Mouse (Mus musculus) heart, adult 2 months (tissue): Measurements from ENCODE around the gene Cdc42. TPM values are rescaled to one million over a fixed set of nuclear protein-coding genes. Genes with fewer than 3 reads are reported as not detected.

ENCODE experiments used
- DNase-seq, 2 experiments: peaks; one replicate each; pipeline ENCODE4 v3.0.0; 2021
- H3K27ac ChIP-seq: fragments of 200-600 bp; 2 replicates; pipeline ENCODE4 v1.8.1; 2022
- H3K27me3 ChIP-seq: fragments of 200-500 bp; 2 replicates; pipeline ENCODE4 v1.6.1; 2012; ENCODE audit warnings: mild to moderate bottlenecking, low read length, inconsistent platforms, mixed read lengths; ENCODE audit not compliant: control insufficient read depth, insufficient read depth
- H3K36me3 ChIP-seq: fragments of 200-500 bp; 2 replicates; pipeline ENCODE4 v1.6.1; 2012; ENCODE audit warnings: low read length, inconsistent platforms; ENCODE audit not compliant: control insufficient read depth, insufficient read depth
- H3K4me1 ChIP-seq: fragments of 200-500 bp; 2 replicates; pipeline ENCODE4 v1.6.1; 2011; ENCODE audit warnings: low read length; ENCODE audit not compliant: control insufficient read depth, insufficient read depth
- H3K4me3 ChIP-seq: fragments of 200-600 bp; 2 replicates; pipeline ENCODE4 v1.8.1; 2022
- H3K79me2 ChIP-seq: fragments of 200-500 bp; replicated peaks from 2 replicates; pipeline ENCODE4 v1.6.1; 2012; ENCODE audit warnings: mild to moderate bottlenecking, inconsistent platforms, low read length, moderate library complexity, mixed read lengths; ENCODE audit not compliant: control insufficient read depth, insufficient read depth
- H3K9ac ChIP-seq: fragments of 200-500 bp; 2 replicates; pipeline ENCODE4 v1.6.1; 2012; ENCODE audit warnings: low read depth, mild to moderate bottlenecking, control low read depth, inconsistent platforms, low read length, mixed read lengths
- CTCF ChIP-seq: fragments of 200-600 bp; IDR thresholded peaks from 2 replicates; pipeline ENCODE4 v1.8.1; 2022; ENCODE audit warnings: antibody characterized with exemption, mild to moderate bottlenecking, moderate library complexity
- EP300 ChIP-seq: fragments of 200-500 bp; IDR thresholded peaks from 2 replicates; pipeline ENCODE4 v1.6.1; 2011; ENCODE audit warnings: low read depth, low read length, control low read depth; ENCODE audit not compliant: insufficient read depth
- POLR2A ChIP-seq: fragments of 200-500 bp; IDR thresholded peaks from 2 replicates; pipeline ENCODE4 v1.6.1; 2011; ENCODE audit warnings: mild to moderate bottlenecking, low read depth, low read length, control low read depth; ENCODE audit not compliant: insufficient read depth
- WGBS: fragments of 180-500 bp; shearing (Covaris S2); methylation state at CpG from one replicate; pipeline ENCODE4 v1.1.7; 2018; 5-methylcytosine and 5-hydroxymethylcytosine counted together
- intact Hi-C: fragments of 180-260 bp; cut with DNase I; formaldehyde crosslinking; loops from one replicate; pipeline ENCODE4 v1.15.1; 2025
- polyA plus RNA-seq: library from polyadenylated mRNA; depleted of rRNA; stranded (reverse); fragments of >200 nt; gene quantifications from 2 replicates; pipeline ENCODE4 v1.2.3, GENCODE M21; 2012
- total RNA-seq, 2 experiments: library from RNA; stranded (reverse); gene quantifications; 2 replicates each; pipeline ENCODE4 v1.2.3; 2021

Gene Cdc42
- total and polyA plus RNA-seq, 3 experiments = 68.4 to 137 (median 136) TPM

GRCm38 (mm10) chr4:137367275-137368088 lies 10.0 kb upstream of the Cdc42 start:
- H3K27ac ChIP-seq = peak overlapping the region; percentile 79
- H3K27me3 ChIP-seq = no peaks in the 10 kb centered on the region
- 0 out of 2 replicates have a peak, but pooled peaks have one; percentile 41 for TF ChIP-seq EP300
- no peak for TF ChIP-seq CTCF
- TF ChIP-seq POLR2A = no peak
- peak overlapping the region; percentile 67; the same call in 1 of the 2 replicates for H3K9ac ChIP-seq
- no peaks in the 10 kb centered on the region for H3K79me2 ChIP-seq
- DNase-seq = peak; percentile 51 to 82
- intact Hi-C loops = no loop called here
- H3K4me1 ChIP-seq = peaks cover 10% of the 10 kb centered on the region
- no peak overlapping the region for H3K4me3 ChIP-seq
- WGBS = 18% methylated on average over 5 of the region's 5 CpGs
- H3K36me3 ChIP-seq = no peaks in the 10 kb centered on the region

GRCm38 (mm10) chr4:137366097-137366496 lies 8.6 kb upstream of the Cdc42 start:
- H3K4me1 ChIP-seq = peaks cover 10% of the 10 kb centered on the region
- DNase-seq = no peak
- no peak overlapping the region for H3K4me3 ChIP-seq
- WGBS = 88% methylated on average over 4 of the region's 4 CpGs
- H3K27me3 ChIP-seq = no peaks in the 10 kb centered on the region
- no peaks in the 10 kb centered on the region for H3K36me3 ChIP-seq
- H3K79me2 ChIP-seq = no peaks in the 10 kb centered on the region
- TF ChIP-seq EP300 (no peak), POLR2A (no peak), CTCF (no peak)
- no peak overlapping the region for H3K9ac ChIP-seq
- no peak overlapping the region for H3K27ac ChIP-seq
- intact Hi-C loops = no loop called here

- DNase-seq = peak in 1 of 2 experiments; percentile 52
- 84% methylated on average over 19 of the region's 19 CpGs for WGBS
- no peak overlapping the region for H3K27ac ChIP-seq
- no peak overlapping the region for H3K9ac ChIP-seq
- TF ChIP-seq EP300 (no peak), POLR2A (0 out of 2 replicates have a peak, but pooled peaks have one; percentile 30)
- H3K4me3 ChIP-seq = no peak overlapping the region
- no peaks in the 10 kb centered on the region for H3K27me3 ChIP-seq
- intact Hi-C loops = no loop called here
- H3K79me2 ChIP-seq = no peaks in the 10 kb centered on the region
- peaks cover 10% of the 10 kb centered on the region for H3K4me1 ChIP-seq
- no peaks in the 10 kb centered on the region for H3K36me3 ChIP-seq
Observed at GRCm38 (mm10) chr4:137365356-137366062, 8.0 kb upstream of the Cdc42 start.

GRCm38 (mm10) chr4:137364826-137365225 lies 7.3 kb upstream of the Cdc42 start:
- peaks cover 8% of the 10 kb centered on the region for H3K4me1 ChIP-seq
- TF ChIP-seq EP300 = no peak
- TF ChIP-seq POLR2A = no peak
- TF ChIP-seq CTCF = no peak
- H3K4me3 ChIP-seq = no peak overlapping the region
- no peaks in the 10 kb centered on the region for H3K79me2 ChIP-seq
- no peak overlapping the region for H3K27ac ChIP-seq
- no peaks in the 10 kb centered on the region for H3K36me3 ChIP-seq
- H3K9ac ChIP-seq = no peak overlapping the region
- 89% methylated on average over 6 of the region's 6 CpGs for WGBS
- no peaks in the 10 kb centered on the region for H3K27me3 ChIP-seq
- intact Hi-C loops = no loop called here
- no peak for DNase-seq

GRCm38 (mm10) chr4:137360996-137361395 lies 3.5 kb upstream of the Cdc42 start:
- WGBS = 79% methylated on average over 3 of the region's 3 CpGs
- Histone ChIP-seq H3K79me2 (peaks cover 5% of the 10 kb centered on the region), H3K9ac (no peak overlapping the region), H3K4me3 (no peak overlapping the region), H3K27ac (no peak overlapping the region), H3K36me3 (peaks cover 2% of the 10 kb centered on the region; the same call in 1 of the 2 replicates), H3K27me3 (no peaks in the 10 kb centered on the region), H3K4me1 (peaks cover 4% of the 10 kb centered on the region)
- no peak for DNase-seq
- intact Hi-C loops = no loop called here
- TF ChIP-seq EP300 (no peak), CTCF (no peak), POLR2A (no peak)
